Mouse (Mus musculus): ENCODE measurements around the gene Pkp3. TPM values are rescaled to one million over a fixed set of nuclear protein-coding genes. Genes with fewer than 3 reads are reported as not detected.
A peak's percentile ranks its signal among the peaks of the same experiment; 100 is the strongest.

The Pkp3 gene
- polyA plus RNA-seq, 2 experiments: 38.8 to 65.9 TPM

DNA sequence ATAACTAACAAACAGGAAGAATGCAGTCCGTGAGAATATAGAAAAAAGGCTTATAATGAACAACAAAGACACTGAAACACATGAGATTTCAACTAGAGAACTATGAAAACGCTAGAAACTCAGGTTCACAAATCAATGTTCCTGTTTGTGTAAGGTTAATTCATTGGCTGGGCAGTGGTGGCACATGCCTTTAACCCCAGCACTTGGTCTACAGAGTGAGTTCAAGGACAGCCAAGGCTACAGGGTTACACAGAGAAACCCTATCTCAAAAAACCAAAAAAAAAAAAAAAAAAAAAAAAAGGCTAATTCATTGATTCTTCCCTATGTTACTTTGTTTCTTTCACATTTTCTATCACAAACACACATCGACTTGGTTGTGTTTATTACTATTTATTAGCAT is 42.6 kb downstream of the Pkp3 start:
- DNase-seq (ENCODE audit: low spot score) (no peak), ATAC-seq (ENCODE audit: low FRiP score, low read depth) (no peak)
- H3K4me3 ChIP-seq (replicated peaks; ENCODE audit: low read length): no peak overlapping the region
- 81% methylated on average over 3 of the region's 3 CpGs for WGBS
- H3K27me3 ChIP-seq (ENCODE audit: control insufficient read depth, insufficient read depth, low read length): no peaks in the 10 kb centered on the region
- no peak overlapping the region for H3K4me2 ChIP-seq (replicated peaks; ENCODE audit: low read depth, low read length, severe bottlenecking)
- TF ChIP-seq POLR2A (IDR thresholded peaks at IDR 0.05; ENCODE audit: borderline replicate concordance, extremely low read depth, insufficient read depth, insufficient read length): no peak
- no peaks in the 10 kb centered on the region for H3K9me3 ChIP-seq (ENCODE audit: control insufficient read depth, low read length)
- H3K27ac ChIP-seq (replicated peaks; ENCODE audit: low read depth, low read length): no peak overlapping the region
- H3K4me1 ChIP-seq (ENCODE audit: control insufficient read depth, insufficient read depth, low read length): peaks cover 3% of the 10 kb centered on the region; the same call in 1 of the 2 replicates
- no peak overlapping the region for H3K9ac ChIP-seq (ENCODE audit: low read depth, low read length, severe bottlenecking)
- no peaks in the 10 kb centered on the region for H3K36me3 ChIP-seq (ENCODE audit: control insufficient read depth, insufficient read depth, low read length)

GRCm38 (mm10) chr7:141121051-141121531 is 43.1 kb downstream of the Pkp3 start:
- 78% methylated on average over 5 of the region's 5 CpGs for WGBS
- TF ChIP-seq POLR2A (IDR thresholded peaks at IDR 0.05; ENCODE audit: borderline replicate concordance, extremely low read depth, insufficient read depth, insufficient read length): no peak
- Histone ChIP-seq H3K27ac (replicated peaks; ENCODE audit: low read depth, low read length) (no peak overlapping the region), H3K4me1 (ENCODE audit: control insufficient read depth, insufficient read depth, low read length) (peaks cover 3% of the 10 kb centered on the region; the same call in 1 of the 2 replicates), H3K9ac (ENCODE audit: low read depth, low read length, severe bottlenecking) (no peak overlapping the region), H3K9me3 (ENCODE audit: control insufficient read depth, low read length) (no peaks in the 10 kb centered on the region), H3K4me3 (replicated peaks; ENCODE audit: low read length) (no peak overlapping the region), H3K36me3 (ENCODE audit: control insufficient read depth, insufficient read depth, low read length) (no peaks in the 10 kb centered on the region), H3K4me2 (replicated peaks; ENCODE audit: low read depth, low read length, severe bottlenecking) (no peak overlapping the region), H3K27me3 (ENCODE audit: control insufficient read depth, insufficient read depth, low read length) (no peaks in the 10 kb centered on the region)
- ATAC-seq (ENCODE audit: low FRiP score, low read depth): no peak
- DNase-seq (ENCODE audit: low spot score): no peak

DNA sequence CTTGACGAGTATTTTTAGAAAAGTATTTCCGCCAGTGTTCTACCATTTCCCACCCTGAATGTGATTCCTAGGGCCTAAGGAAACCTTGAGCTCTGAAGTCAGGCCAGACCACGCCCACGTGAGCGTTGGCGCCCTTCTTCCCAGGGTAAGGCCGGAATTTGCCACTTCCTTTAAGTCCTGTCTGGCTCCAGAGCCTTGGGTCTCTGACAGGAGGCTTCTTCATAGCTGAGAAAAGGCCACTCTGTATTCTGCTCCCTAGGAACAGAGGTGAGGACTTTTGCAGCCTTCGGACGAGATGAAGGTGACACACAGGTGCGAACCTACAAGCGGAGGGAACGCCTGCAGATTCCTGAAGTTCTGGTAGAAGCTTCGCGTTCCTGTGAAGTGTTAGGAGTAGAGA is 44.2 kb downstream of the Pkp3 start, which contains the start of gene Ptdss2:
Ptdss2 (plus strand) TSS at position 138 of the 400 bp plus-strand sequence.
- Histone ChIP-seq H3K9ac (ENCODE audit: low read depth, low read length, severe bottlenecking) (peak within 1 kb of the TSS; percentile 72), H3K36me3 (ENCODE audit: control insufficient read depth, insufficient read depth, low read length) (no peaks in the 10 kb centered on the region), H3K4me1 (ENCODE audit: control insufficient read depth, insufficient read depth, low read length) (peaks cover 3% of the 10 kb centered on the region; the same call in 1 of the 2 replicates), H3K27ac (replicated peaks; ENCODE audit: low read depth, low read length) (peak within 1 kb of the TSS; percentile 72), H3K4me2 (replicated peaks; ENCODE audit: low read depth, low read length, severe bottlenecking) (peak within 1 kb of the TSS; percentile 69), H3K4me3 (replicated peaks; ENCODE audit: low read length) (peak within 1 kb of the TSS; percentile 59), H3K9me3 (ENCODE audit: control insufficient read depth, low read length) (no peaks in the 10 kb centered on the region), H3K27me3 (ENCODE audit: control insufficient read depth, insufficient read depth, low read length) (no peaks in the 10 kb centered on the region)
- 36% methylated on average over 14 of the region's 14 CpGs for WGBS
- no peak for TF ChIP-seq POLR2A (IDR thresholded peaks at IDR 0.05; ENCODE audit: borderline replicate concordance, extremely low read depth, insufficient read depth, insufficient read length)
- ATAC-seq (ENCODE audit: low FRiP score, low read depth) (no peak), DNase-seq (ENCODE audit: low spot score) (peak; percentile 18)

- Histone ChIP-seq H3K4me3 (replicated peaks; ENCODE audit: low read length) (peak overlapping the region; percentile 59), H3K27me3 (ENCODE audit: control insufficient read depth, insufficient read depth, low read length) (no peaks in the 10 kb centered on the region), H3K4me2 (replicated peaks; ENCODE audit: low read depth, low read length, severe bottlenecking) (peak overlapping the region; percentile 69), H3K27ac (replicated peaks; ENCODE audit: low read depth, low read length) (peak overlapping the region; percentile 72), H3K9ac (ENCODE audit: low read depth, low read length, severe bottlenecking) (peak overlapping the region; percentile 72), H3K4me1 (ENCODE audit: control insufficient read depth, insufficient read depth, low read length) (peaks cover 3% of the 10 kb centered on the region; the same call in 1 of the 2 replicates), H3K36me3 (ENCODE audit: control insufficient read depth, insufficient read depth, low read length) (no peaks in the 10 kb centered on the region), H3K9me3 (ENCODE audit: control insufficient read depth, low read length) (no peaks in the 10 kb centered on the region)
- peak; percentile 68; the same call in 1 of the 2 replicates for TF ChIP-seq POLR2A (IDR thresholded peaks at IDR 0.05; ENCODE audit: borderline replicate concordance, extremely low read depth, insufficient read depth, insufficient read length)
- DNase-seq (ENCODE audit: low spot score) (peak; percentile 97), ATAC-seq (ENCODE audit: low FRiP score, low read depth) (peak; percentile 99)
- 2% methylated on average over 29 of the region's 29 CpGs for WGBS
Measured at GRCm38 (mm10) chr7:141122689-141123516, 44.9 kb downstream of the Pkp3 start.

DNA sequence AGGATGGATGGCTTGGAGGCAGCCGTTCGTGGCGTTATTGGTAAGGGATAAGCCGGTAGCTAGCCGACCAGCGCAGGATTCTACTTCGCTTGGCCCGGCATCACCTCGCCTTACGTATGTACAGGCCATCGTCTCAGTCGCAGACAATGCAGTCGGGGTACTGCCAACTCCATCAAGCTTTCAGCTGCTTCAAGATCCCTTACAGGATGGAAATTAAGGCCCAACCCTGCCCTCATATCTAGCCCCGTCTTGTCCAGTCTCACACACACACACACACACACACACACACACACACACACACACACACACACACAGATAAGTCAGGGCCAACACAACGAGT is 45.5 kb downstream of the Pkp3 start:
- ATAC-seq (ENCODE audit: low FRiP score, low read depth): no peak; the same call in 1 of the 2 replicates
- peak overlapping the region; percentile 72 for H3K9ac ChIP-seq (ENCODE audit: low read depth, low read length, severe bottlenecking)
- peak overlapping the region; percentile 69 for H3K4me2 ChIP-seq (replicated peaks; ENCODE audit: low read depth, low read length, severe bottlenecking)
- H3K27ac ChIP-seq (replicated peaks; ENCODE audit: low read depth, low read length): peak overlapping the region; percentile 72
- H3K36me3 ChIP-seq (ENCODE audit: control insufficient read depth, insufficient read depth, low read length): no peaks in the 10 kb centered on the region
- no peaks in the 10 kb centered on the region for H3K9me3 ChIP-seq (ENCODE audit: control insufficient read depth, low read length)
- no peak for TF ChIP-seq POLR2A (IDR thresholded peaks at IDR 0.05; ENCODE audit: borderline replicate concordance, extremely low read depth, insufficient read depth, insufficient read length)
- no peak for DNase-seq (ENCODE audit: low spot score)
- peak overlapping the region; percentile 59 for H3K4me3 ChIP-seq (replicated peaks; ENCODE audit: low read length)
- no peaks in the 10 kb centered on the region for H3K27me3 ChIP-seq (ENCODE audit: control insufficient read depth, insufficient read depth, low read length)
- WGBS: 4% methylated on average over 12 of the region's 15 CpGs
- H3K4me1 ChIP-seq (ENCODE audit: control insufficient read depth, insufficient read depth, low read length): peaks cover 3% of the 10 kb centered on the region; the same call in 1 of the 2 replicates

All from limb, embryonic 14.5 days (tissue).